Mouse (Mus musculus) common myeloid progenitor, adult 5-6 weeks (primary cell): Measurements from ENCODE around the gene Mbtps1. TPM values are rescaled to one million over a fixed set of nuclear protein-coding genes. Genes with fewer than 3 reads are reported as not detected.

Experiments
- ATAC-seq: replicated peaks from 2 replicates; pipeline ENCODE4 v1.8.0; 2016; ENCODE audit warnings: low read depth, mild to moderate bottlenecking, moderate TSS enrichment, inconsistent platforms; ENCODE audit not compliant: poor library complexity, severe bottlenecking
- total RNA-seq: library from RNA; stranded (forward); fragments of 200-1000, 187-1606 nt; gene quantifications from 2 replicates; pipeline ENCODE4 v1.2.3, GENCODE M21; 2017

Gene Mbtps1
- total RNA-seq, 1 experiment from 2014 or later, result 50.4 TPM

- ATAC-seq, result no peak
Measured at GRCm38 (mm10) chr8:119563849-119564251, 5.3 kb upstream of the Mbtps1 start.

GRCm38 (mm10) chr8:119559402-119559720 lies 826 bp upstream of the Mbtps1 start:
- ATAC-seq, result no peak

GRCm38 (mm10) chr8:119557821-119558602 lies 523 bp downstream of the Mbtps1 start:
- ATAC-seq, result peak; percentile 56

GRCm38 (mm10) chr8:119557132-119557531 lies 1.4 kb downstream of the Mbtps1 start:
- ATAC-seq, result no peak

GRCm38 (mm10) chr8:119555861-119556260 lies 2.7 kb downstream of the Mbtps1 start:
- no peak for ATAC-seq

GRCm38 (mm10) chr8:119552967-119553366 lies 5.6 kb downstream of the Mbtps1 start:
- ATAC-seq, result no peak

GRCm38 (mm10) chr8:119548560-119549113 lies 9.9 kb downstream of the Mbtps1 start:
- no peak for ATAC-seq

- ATAC-seq, result no peak
Measured at GRCm38 (mm10) chr8:119547019-119547691, 11.4 kb downstream of the Mbtps1 start.

- ATAC-seq, result no peak
Measured at GRCm38 (mm10) chr8:119545791-119546190, 12.7 kb downstream of the Mbtps1 start.

- no peak for ATAC-seq
Measured at GRCm38 (mm10) chr8:119545180-119545579, 13.4 kb downstream of the Mbtps1 start.

GRCm38 (mm10) chr8:119544606-119545005 lies 13.9 kb downstream of the Mbtps1 start:
- ATAC-seq, result no peak

GRCm38 (mm10) chr8:119531973-119532372 lies 26.6 kb downstream of the Mbtps1 start:
- ATAC-seq, result no peak

GRCm38 (mm10) chr8:119531397-119531796 lies 27.1 kb downstream of the Mbtps1 start:
- ATAC-seq, result no peak

GRCm38 (mm10) chr8:119530937-119531336 lies 27.6 kb downstream of the Mbtps1 start:
- ATAC-seq, result no peak

- ATAC-seq, result no peak
Measured at GRCm38 (mm10) chr8:119528762-119529161, 29.8 kb downstream of the Mbtps1 start.

- ATAC-seq, result peak; percentile 43; the same call in 1 of the 2 replicates
Measured at GRCm38 (mm10) chr8:119520102-119520501, 38.4 kb downstream of the Mbtps1 start.

- no peak for ATAC-seq
Measured at GRCm38 (mm10) chr8:119516674-119517073, 41.9 kb downstream of the Mbtps1 start.

GRCm38 (mm10) chr8:119515767-119516166 lies 42.8 kb downstream of the Mbtps1 start:
- no peak for ATAC-seq

GRCm38 (mm10) chr8:119514940-119515339 lies 43.6 kb downstream of the Mbtps1 start:
- peak; percentile 71 for ATAC-seq

GRCm38 (mm10) chr8:119513405-119513804 lies 45.1 kb downstream of the Mbtps1 start:
- ATAC-seq, result no peak

GRCm38 (mm10) chr8:119511722-119512121 lies 46.8 kb downstream of the Mbtps1 start:
- ATAC-seq, result peak; percentile 35
